Mouse (Mus musculus) left cerebral cortex, postnatal 4 days (tissue): ENCODE results near the gene Dusp21. TPM values are rescaled to one million over a fixed set of nuclear protein-coding genes. Genes with fewer than 3 reads are reported as not detected.
A peak's percentile ranks its signal among the peaks of the same experiment; 100 is the strongest.

Experiments
- DNase-seq: peaks from one replicate; pipeline ENCODE4 v3.0.0-alpha.2; 2022
- intact Hi-C: fragments of 180-260 bp; cut with DNase I; formaldehyde crosslinking; loops from one replicate; pipeline ENCODE4 v1.15.1; 2025
- total RNA-seq, 2 experiments: library from RNA; stranded (reverse); gene quantifications; 2 replicates each; pipeline ENCODE4 v1.2.3; 2021

Dusp21 gene
- not detected for total RNA-seq

- DNase-seq, result no peak
- intact Hi-C loops, result no loop called here
Measured at GRCm38 (mm10) chrX:18145557-18145956, at the start of gene Dusp21. Gene Dusp21 (plus strand): TSS chrX:18145857.

GRCm38 (mm10) chrX:18160734-18161442 lies 15.2 kb downstream of the Dusp21 start:
- intact Hi-C loops, result loop anchor here (10.0 kb wide), 2 partner anchors 94 to 606 kb away; no protein-coding TSS in a partner anchor
- no peak for DNase-seq

- intact Hi-C loops, result loop anchor here (10.0 kb wide), 2 partner anchors 93 to 607 kb away; no protein-coding TSS in a partner anchor
- peak; percentile 59 for DNase-seq
Measured at GRCm38 (mm10) chrX:18161796-18162191, 16.1 kb downstream of the Dusp21 start.

GRCm38 (mm10) chrX:18162192-18162857 lies 16.7 kb downstream of the Dusp21 start, which contains the start of gene Kdm6a:
Gene Kdm6a (plus strand): TSS chrX:18162575.
- DNase-seq, result peak; percentile 98
- intact Hi-C loops, result loop anchor here (10.0 kb wide), 2 partner anchors 92 to 608 kb away; no protein-coding TSS in a partner anchor

GRCm38 (mm10) chrX:18162861-18163731 lies 17.4 kb downstream of the Dusp21 start:
- peak; percentile 55 for DNase-seq
- intact Hi-C loops, result loop anchor here (10.0 kb wide), 2 partner anchors 92 to 608 kb away; no protein-coding TSS in a partner anchor

- intact Hi-C loops, result loop anchor here (10.0 kb wide), 2 partner anchors 91 to 609 kb away; no protein-coding TSS in a partner anchor
Measured at GRCm38 (mm10) chrX:18163917-18164624, 18.4 kb downstream of the Dusp21 start.

GRCm38 (mm10) chrX:18165121-18165520 lies 19.5 kb downstream of the Dusp21 start:
- DNase-seq, result no peak
- intact Hi-C loops, result loop anchor here (10.0 kb wide), 2 partner anchors 90 to 610 kb away; no protein-coding TSS in a partner anchor

More at GRCm38 (mm10) chrX:18163917-18164624, 18.4 kb downstream of the Dusp21 start:
- DNase-seq, result peak; percentile 1

GRCm38 (mm10) chrX:18166961-18167360 lies 21.3 kb downstream of the Dusp21 start:
- intact Hi-C loops, result loop anchor here (10.0 kb wide), 2 partner anchors 88 to 612 kb away; no protein-coding TSS in a partner anchor

GRCm38 (mm10) chrX:18168940-18169339 lies 23.3 kb downstream of the Dusp21 start:
- no peak for DNase-seq
- intact Hi-C loops, result loop anchor here (10.0 kb wide), 2 partner anchors 86 to 614 kb away; no protein-coding TSS in a partner anchor

More at GRCm38 (mm10) chrX:18166961-18167360, 21.3 kb downstream of the Dusp21 start:
- no peak for DNase-seq

GRCm38 (mm10) chrX:18174831-18175230 lies 29.2 kb downstream of the Dusp21 start:
- no peak for DNase-seq
- intact Hi-C loops, result no loop called here

- no peak for DNase-seq
- intact Hi-C loops, result no loop called here
Measured at GRCm38 (mm10) chrX:18177803-18178202, 32.1 kb downstream of the Dusp21 start.

GRCm38 (mm10) chrX:18179492-18179891 lies 33.8 kb downstream of the Dusp21 start:
- no peak for DNase-seq
- intact Hi-C loops, result no loop called here

GRCm38 (mm10) chrX:18187203-18187602 lies 41.5 kb downstream of the Dusp21 start:
- no peak for DNase-seq
- intact Hi-C loops, result no loop called here

- intact Hi-C loops, result no loop called here
- DNase-seq, result no peak
Measured at GRCm38 (mm10) chrX:18188293-18188692, 42.6 kb downstream of the Dusp21 start.

Other genes with a start within 250 kb of the Dusp21 start
- 10 to 100 TPM; 43.8 to 57.2 TPM for gene Kdm6a, start 16.7 kb downstream of the Dusp21 start, total RNA-seq